Mouse (Mus musculus) intestine, embryonic 15.5 days (tissue): ENCODE results near the gene Med13l. TPM values are rescaled to one million over a fixed set of nuclear protein-coding genes. Genes with fewer than 3 reads are reported as not detected.

Experiments
- ATAC-seq: fragments of 200-750 bp; cut with Nextera tagmentation; 2 replicates; pipeline ENCODE4 v1.8.0; 2017; ENCODE audit warnings: moderate TSS enrichment, moderate library complexity
- H3K27ac ChIP-seq: fragments of 300-500 bp; sonication (generic); 2 replicates; pipeline ENCODE4 v1.5.1; 2015; ENCODE audit warnings: mild to moderate bottlenecking, inconsistent platforms
- H3K27me3 ChIP-seq: fragments of 300-500 bp; sonication (generic); replicated peaks from 2 replicates; pipeline ENCODE4 v1.6.1; 2015; ENCODE audit warnings: inconsistent platforms
- H3K36me3 ChIP-seq: fragments of 300-500 bp; sonication (generic); 2 replicates; pipeline ENCODE4 v1.6.1; 2015; ENCODE audit warnings: inconsistent platforms
- H3K4me1 ChIP-seq: fragments of 300-500 bp; sonication (generic); replicated peaks from 2 replicates; pipeline ENCODE4 v1.6.1; 2015; ENCODE audit warnings: inconsistent platforms
- H3K4me2 ChIP-seq: fragments of 300-500 bp; sonication (generic); replicated peaks from 2 replicates; pipeline ENCODE4 v1.6.1; 2015; ENCODE audit warnings: mild to moderate bottlenecking, inconsistent platforms
- H3K4me3 ChIP-seq: fragments of 300-500 bp; sonication (generic); replicated peaks from 2 replicates; pipeline ENCODE4 v1.5.1; 2015; ENCODE audit warnings: inconsistent platforms
- H3K9ac ChIP-seq: fragments of 300-500 bp; sonication (generic); 2 replicates; pipeline ENCODE4 v1.6.1; 2015; ENCODE audit warnings: inconsistent platforms
- H3K9me3 ChIP-seq: fragments of 300-500 bp; sonication (generic); 2 replicates; pipeline ENCODE4 v1.6.1; 2016; ENCODE audit warnings: inconsistent platforms
- WGBS: fragments of 180-500 bp; shearing (Covaris S2); methylation state at CpG from one replicate; pipeline ENCODE4 v1.1.7; 2015; 5-methylcytosine and 5-hydroxymethylcytosine counted together
- polyA plus RNA-seq: library from polyadenylated mRNA; unstranded; fragments of >200 nt; fragmentation: Nextera tagmentation; extraction: Ambion mirVana; gene quantifications from 2 replicates; pipeline ENCODE4 v1.2.1, GENCODE M21; 2015

The Med13l gene
- polyA plus RNA-seq, 1 experiment from 2014 or later, result 10.0 TPM

DNA sequence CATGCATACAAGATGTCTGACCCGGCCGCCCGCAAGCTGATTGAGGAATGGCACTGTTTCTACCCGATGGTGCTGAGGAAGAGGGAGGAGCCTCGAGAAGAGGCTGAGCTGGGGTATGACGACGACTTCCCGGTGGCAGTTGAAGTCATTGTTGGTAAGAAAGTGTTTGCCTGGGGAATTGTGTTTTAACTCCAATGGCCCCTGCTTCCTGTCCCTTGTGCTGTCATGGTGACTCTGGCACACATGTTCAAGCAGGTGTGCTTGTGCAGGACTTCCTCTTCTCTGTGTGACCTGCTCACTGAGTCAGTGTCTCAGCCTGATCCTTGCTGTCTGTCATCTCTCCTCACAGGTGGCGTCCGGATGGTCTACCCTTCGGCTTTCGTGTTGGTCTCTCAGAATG is 160.9 kb downstream of the Med13l start:
- Histone ChIP-seq H3K9ac (no peak overlapping the region), H3K4me2 (no peak overlapping the region), H3K4me3 (no peak overlapping the region), H3K27ac (no peak overlapping the region), H3K4me1 (no peaks in the 10 kb centered on the region; the same call in 1 of the 2 replicates), H3K27me3 (no peaks in the 10 kb centered on the region), H3K9me3 (no peaks in the 10 kb centered on the region), H3K36me3 (peaks cover 3% of the 10 kb centered on the region)
- WGBS, result 89% methylated on average over 12 of the region's 12 CpGs
- no peak for ATAC-seq

DNA sequence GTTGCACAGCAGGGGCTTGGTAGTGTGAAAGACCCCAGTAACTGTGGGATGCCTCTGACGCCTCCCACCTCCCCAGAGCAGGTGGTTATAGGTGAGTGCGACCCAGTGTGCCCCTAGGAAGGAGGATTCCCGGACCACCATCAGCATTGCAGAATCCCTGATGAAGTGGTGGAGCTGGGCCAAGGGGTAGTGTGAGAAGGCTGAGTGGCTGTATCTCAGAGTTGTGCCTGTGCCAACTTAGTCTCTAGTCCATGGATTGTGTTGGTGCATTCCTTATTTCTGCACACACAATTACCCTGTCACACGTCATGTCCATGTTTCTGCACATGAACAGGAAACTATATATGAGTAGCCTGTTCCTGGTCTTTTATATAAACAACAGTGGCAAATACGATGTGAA is 161.4 kb downstream of the Med13l start:
- H3K27ac ChIP-seq, result no peak overlapping the region
- no peak overlapping the region for H3K9ac ChIP-seq
- H3K9me3 ChIP-seq, result no peaks in the 10 kb centered on the region
- 75% methylated on average over 5 of the region's 5 CpGs for WGBS
- no peaks in the 10 kb centered on the region for H3K27me3 ChIP-seq
- no peak for ATAC-seq
- H3K4me1 ChIP-seq, result no peaks in the 10 kb centered on the region; the same call in 1 of the 2 replicates
- no peak overlapping the region for H3K4me3 ChIP-seq
- no peak overlapping the region for H3K4me2 ChIP-seq
- H3K36me3 ChIP-seq, result peaks cover 3% of the 10 kb centered on the region

DNA sequence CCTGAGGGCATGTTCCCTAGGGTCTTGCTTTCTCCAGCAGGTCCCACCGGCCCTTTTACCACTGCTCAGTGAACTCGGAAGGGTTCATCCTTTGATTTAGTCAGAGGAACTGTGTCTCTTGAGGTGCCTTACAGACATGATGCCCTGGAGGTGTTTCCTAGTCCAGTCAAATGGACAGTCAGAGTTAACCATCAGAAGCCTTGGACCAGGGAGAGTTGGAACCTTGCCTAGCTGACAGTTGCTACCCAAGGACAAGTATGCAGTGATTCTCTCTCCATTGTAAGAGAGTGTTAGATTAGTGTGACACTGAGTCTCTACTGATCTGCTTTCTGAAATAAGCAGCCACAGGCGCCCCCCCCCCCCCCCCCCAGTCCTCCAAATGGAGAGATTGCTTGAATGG is 162.0 kb downstream of the Med13l start:
- no peaks in the 10 kb centered on the region for H3K27me3 ChIP-seq
- WGBS, result 80% methylated on average over 3 of the region's 3 CpGs

DNA sequence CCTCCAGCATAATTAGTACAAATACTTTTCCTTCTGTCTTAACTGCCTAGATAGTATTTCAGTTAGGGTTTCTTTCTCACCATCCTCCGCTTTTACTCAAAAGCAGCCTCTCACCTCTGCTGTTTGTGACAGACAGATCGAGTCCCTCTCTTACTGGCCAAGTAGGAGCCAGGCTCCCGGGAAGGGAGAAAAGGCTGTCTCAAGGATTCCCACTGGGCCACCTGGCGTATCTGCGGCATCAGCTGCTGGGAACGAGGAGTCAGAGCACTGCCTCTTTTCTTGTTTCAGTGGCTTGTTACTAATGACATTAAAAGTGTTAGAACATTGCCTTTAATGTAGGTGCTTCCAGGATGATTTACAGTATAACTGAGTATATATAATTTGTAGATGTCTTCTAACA is 164.9 kb downstream of the Med13l start:
- ATAC-seq, result no peak
- Histone ChIP-seq H3K4me2 (no peak overlapping the region), H3K36me3 (peaks cover 25% of the 10 kb centered on the region), H3K4me1 (no peaks in the 10 kb centered on the region), H3K9me3 (no peaks in the 10 kb centered on the region), H3K27ac (no peak overlapping the region), H3K4me3 (no peak overlapping the region), H3K9ac (no peak overlapping the region), H3K27me3 (no peaks in the 10 kb centered on the region)
- 70% methylated on average over 6 of the region's 6 CpGs for WGBS

More for the DNA sequence above, 162.0 kb downstream of the Med13l start:
- Histone ChIP-seq H3K4me2 (no peak overlapping the region), H3K4me1 (no peaks in the 10 kb centered on the region; the same call in 1 of the 2 replicates), H3K9me3 (no peaks in the 10 kb centered on the region), H3K27ac (no peak overlapping the region), H3K4me3 (no peak overlapping the region), H3K36me3 (peaks cover 3% of the 10 kb centered on the region), H3K9ac (no peak overlapping the region)
- no peak for ATAC-seq

DNA sequence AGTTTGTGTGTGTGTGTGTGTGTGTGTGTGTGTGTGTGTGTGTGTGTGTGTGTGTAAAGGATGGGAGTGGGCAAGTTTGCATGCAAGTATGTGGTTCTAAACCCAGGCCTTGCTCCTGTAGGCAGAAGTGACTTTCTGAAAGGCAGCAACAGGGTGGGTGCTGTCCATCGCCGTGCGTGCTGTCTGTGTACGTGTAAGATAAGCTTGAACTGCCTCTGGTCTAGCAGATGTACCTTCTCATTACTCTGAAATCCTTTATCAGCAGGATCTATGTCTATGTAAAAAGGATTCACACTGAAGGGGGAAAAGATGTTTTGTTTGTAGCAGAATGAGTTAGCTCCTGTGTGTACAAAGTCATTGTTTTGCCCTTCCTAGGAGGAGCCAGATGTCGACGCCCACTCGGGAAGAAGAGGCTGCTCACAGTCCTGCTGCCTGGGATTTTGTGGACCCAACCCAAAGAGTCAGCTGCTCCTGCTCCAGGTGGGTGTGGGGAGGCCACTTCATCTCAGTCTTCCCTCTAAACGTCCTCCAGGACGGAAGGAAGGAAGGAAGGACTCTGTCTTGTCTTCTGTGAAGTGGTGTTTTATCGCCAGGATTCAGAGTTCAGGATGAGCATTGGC is 165.5 kb downstream of the Med13l start:
- ATAC-seq, result no peak
- H3K9me3 ChIP-seq, result no peaks in the 10 kb centered on the region

DNA sequence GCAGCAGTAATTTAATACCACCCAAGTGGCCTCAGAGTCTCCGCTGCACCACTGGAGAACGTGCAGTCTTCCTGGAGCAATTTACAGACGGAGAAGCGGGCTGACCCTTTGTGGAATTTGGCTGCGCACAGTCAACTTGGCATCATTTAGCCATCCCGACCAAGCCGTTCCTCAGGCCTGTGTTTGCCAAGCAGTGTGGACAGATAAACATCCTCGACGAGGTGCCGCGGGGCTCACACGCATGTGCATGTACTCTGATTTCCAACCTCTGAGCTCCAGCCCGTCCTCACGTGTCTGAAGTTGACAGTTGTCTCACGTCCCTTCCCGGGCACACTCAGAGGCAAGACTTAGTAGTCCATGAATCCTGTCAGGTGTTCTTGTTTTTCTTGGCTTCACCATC is 166.9 kb downstream of the Med13l start:
- WGBS, result 82% methylated on average over 16 of the region's 16 CpGs
- Histone ChIP-seq H3K4me2 (no peak overlapping the region), H3K27me3 (no peaks in the 10 kb centered on the region), H3K4me3 (no peak overlapping the region), H3K36me3 (peaks cover 28% of the 10 kb centered on the region), H3K4me1 (no peaks in the 10 kb centered on the region), H3K27ac (no peak overlapping the region), H3K9me3 (no peaks in the 10 kb centered on the region), H3K9ac (no peak overlapping the region)
- ATAC-seq, result no peak

More for the DNA sequence above, 165.5 kb downstream of the Med13l start:
- no peak overlapping the region for H3K27ac ChIP-seq
- no peak overlapping the region for H3K9ac ChIP-seq
- H3K4me3 ChIP-seq, result no peak overlapping the region
- H3K27me3 ChIP-seq, result no peaks in the 10 kb centered on the region
- peaks cover 25% of the 10 kb centered on the region for H3K36me3 ChIP-seq
- H3K4me2 ChIP-seq, result no peak overlapping the region
- H3K4me1 ChIP-seq, result no peaks in the 10 kb centered on the region
- 60% methylated on average over 10 of the region's 10 CpGs for WGBS

DNA sequence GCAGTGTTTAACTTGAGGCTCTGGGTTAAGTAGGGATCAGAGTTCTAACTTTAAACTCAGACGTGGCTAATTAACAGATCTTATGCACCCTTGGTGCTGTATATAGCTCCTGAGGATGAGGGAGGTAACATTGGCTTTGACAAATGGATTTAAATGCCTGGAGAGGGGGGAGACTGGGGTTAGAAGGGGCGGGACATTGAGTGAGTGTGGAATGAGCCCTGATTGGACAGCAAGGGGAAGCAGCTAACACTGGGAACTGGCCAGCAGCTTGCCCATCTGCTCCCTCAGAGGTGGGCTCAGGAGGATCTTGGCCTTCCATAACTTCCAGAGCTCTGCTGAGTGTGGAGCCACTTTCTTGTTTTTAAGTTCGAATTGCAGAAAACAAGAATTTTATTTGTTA is 171.7 kb downstream of the Med13l start:
- ATAC-seq, result no peak
- H3K9me3 ChIP-seq, result no peaks in the 10 kb centered on the region
- H3K4me2 ChIP-seq, result no peak overlapping the region
- no peaks in the 10 kb centered on the region for H3K27me3 ChIP-seq
- 51% methylated on average over 3 of the region's 3 CpGs for WGBS
- no peak overlapping the region for H3K9ac ChIP-seq
- no peaks in the 10 kb centered on the region for H3K4me1 ChIP-seq
- no peak overlapping the region for H3K4me3 ChIP-seq
- no peak overlapping the region for H3K27ac ChIP-seq
- H3K36me3 ChIP-seq, result peaks cover 36% of the 10 kb centered on the region

DNA sequence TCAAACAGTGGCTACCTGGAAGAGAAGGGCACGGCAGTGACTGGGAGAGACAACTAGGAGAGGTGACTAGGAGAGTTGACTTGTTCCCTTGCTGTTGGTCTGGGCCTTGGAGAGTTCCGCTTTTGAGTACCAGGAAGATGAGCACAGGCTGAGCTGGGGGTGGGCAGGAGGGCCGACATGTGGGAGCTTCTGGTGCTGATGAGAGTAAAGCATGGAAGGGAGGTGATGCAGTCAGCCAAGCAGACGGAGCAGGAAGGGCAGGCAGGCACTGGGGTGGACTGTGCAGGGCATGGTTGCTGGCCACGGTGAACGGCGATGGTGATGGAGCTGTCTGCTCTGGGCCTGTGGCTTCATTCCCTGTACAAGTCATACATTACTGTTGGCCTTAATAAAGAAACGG is 172.2 kb downstream of the Med13l start:
- 82% methylated on average over 8 of the region's 8 CpGs for WGBS
- H3K4me2 ChIP-seq, result no peak overlapping the region
- no peaks in the 10 kb centered on the region for H3K27me3 ChIP-seq
- no peak for ATAC-seq
- no peaks in the 10 kb centered on the region for H3K4me1 ChIP-seq
- no peak overlapping the region for H3K27ac ChIP-seq
- H3K9ac ChIP-seq, result no peak overlapping the region
- H3K9me3 ChIP-seq, result no peaks in the 10 kb centered on the region
- no peak overlapping the region for H3K4me3 ChIP-seq
- peaks cover 36% of the 10 kb centered on the region for H3K36me3 ChIP-seq

DNA sequence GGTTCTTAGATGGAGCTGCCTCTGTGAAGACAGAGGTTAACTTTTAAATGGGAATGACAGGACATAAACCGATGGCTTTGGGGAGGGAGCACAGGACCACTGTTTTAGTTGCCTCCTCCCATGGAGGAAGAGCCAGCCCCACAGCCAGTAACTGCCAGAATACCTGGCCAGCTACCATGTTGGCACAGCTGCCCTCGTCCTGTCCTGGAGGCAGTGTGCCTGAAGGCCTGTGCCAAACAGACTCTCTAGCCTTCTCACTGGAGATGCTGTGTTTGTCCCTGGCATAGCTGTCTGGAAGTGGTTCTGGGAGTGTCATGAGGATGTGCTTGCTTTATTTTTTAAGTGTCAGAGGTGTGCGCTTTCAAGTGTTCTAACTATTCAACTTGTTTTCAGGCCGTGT is 173.1 kb downstream of the Med13l start:
- no peaks in the 10 kb centered on the region for H3K9me3 ChIP-seq
- no peak overlapping the region for H3K27ac ChIP-seq
- peaks cover 34% of the 10 kb centered on the region for H3K36me3 ChIP-seq
- WGBS, result 86% methylated on average over 4 of the region's 4 CpGs
- no peak overlapping the region for H3K4me3 ChIP-seq
- H3K4me2 ChIP-seq, result no peak overlapping the region
- no peaks in the 10 kb centered on the region for H3K4me1 ChIP-seq
- no peaks in the 10 kb centered on the region for H3K27me3 ChIP-seq
- ATAC-seq, result no peak
- no peak overlapping the region for H3K9ac ChIP-seq

DNA sequence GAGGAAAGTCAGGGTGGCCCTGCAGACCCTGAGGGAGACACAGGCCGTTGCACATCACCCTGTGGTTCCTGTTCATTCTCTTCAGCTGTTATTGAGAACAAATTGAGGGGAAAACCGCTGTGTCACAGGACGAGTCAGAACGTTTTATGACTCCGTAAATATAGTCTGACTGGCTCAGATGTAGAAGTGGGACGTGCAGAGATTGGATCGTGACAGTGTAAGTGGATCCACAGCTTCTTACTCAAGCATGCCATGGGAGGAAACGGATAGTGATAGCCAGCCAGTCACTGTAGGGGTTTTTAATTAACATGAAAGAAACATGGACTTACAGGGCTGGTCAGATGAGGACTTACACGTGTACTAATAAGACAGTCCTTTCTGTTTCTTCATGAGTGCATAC is 174.0 kb downstream of the Med13l start:
- peaks cover 37% of the 10 kb centered on the region for H3K36me3 ChIP-seq
- WGBS, result 52% methylated on average over 9 of the region's 9 CpGs
- H3K27me3 ChIP-seq, result no peaks in the 10 kb centered on the region
- ATAC-seq, result no peak
- H3K4me1 ChIP-seq, result no peaks in the 10 kb centered on the region
- no peak overlapping the region for H3K4me3 ChIP-seq
- H3K9me3 ChIP-seq, result no peaks in the 10 kb centered on the region
- H3K9ac ChIP-seq, result no peak overlapping the region
- no peak overlapping the region for H3K27ac ChIP-seq
- H3K4me2 ChIP-seq, result no peak overlapping the region

DNA sequence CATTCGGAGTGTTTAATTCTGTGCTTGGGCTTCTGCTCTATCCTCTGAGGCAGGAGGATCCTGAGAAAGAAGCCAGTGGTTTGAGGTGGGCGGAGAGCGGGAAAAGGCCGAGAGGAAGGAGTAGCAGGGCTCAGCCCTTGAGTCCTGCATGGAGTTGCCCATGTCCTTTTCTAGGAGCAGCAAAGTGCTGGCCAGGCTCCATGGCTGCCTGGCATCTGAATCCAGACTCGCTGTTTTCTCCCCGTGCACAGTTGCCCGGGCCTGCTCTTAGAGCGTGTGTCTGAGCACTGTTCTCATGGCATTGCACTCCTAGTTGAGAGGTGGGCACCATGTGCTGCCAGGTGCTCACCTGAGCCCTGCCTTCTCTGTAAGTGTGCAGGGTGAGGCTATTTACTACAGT is 175.3 kb downstream of the Med13l start:
- H3K9ac ChIP-seq, result no peak overlapping the region
- H3K27ac ChIP-seq, result no peak overlapping the region
- H3K36me3 ChIP-seq, result peaks cover 39% of the 10 kb centered on the region
- no peak overlapping the region for H3K4me2 ChIP-seq
- H3K9me3 ChIP-seq, result no peaks in the 10 kb centered on the region
- no peaks in the 10 kb centered on the region for H3K4me1 ChIP-seq
- no peak overlapping the region for H3K4me3 ChIP-seq
- no peak for ATAC-seq
- no peaks in the 10 kb centered on the region for H3K27me3 ChIP-seq
- WGBS, result 93% methylated on average over 8 of the region's 8 CpGs

DNA sequence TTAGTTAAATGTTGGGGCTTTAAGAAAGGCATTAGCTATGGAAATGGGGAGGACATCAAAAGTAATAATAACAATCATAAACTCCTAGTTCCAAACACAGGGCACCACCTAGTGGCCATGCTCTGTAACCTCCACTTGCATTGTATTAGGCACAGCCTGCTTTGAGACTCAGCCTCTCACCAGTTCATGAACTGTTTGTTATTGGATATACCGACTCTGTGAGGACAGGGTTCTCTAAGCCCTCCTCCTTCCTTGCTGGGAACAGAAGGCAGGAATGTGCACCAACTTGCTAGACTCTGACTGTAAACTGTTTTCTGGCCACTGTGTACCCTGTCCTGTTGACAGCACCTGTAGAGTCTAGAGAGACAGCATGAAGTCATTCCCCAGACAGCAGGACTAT is 177.1 kb downstream of the Med13l start:
- no peak overlapping the region for H3K4me3 ChIP-seq
- H3K9me3 ChIP-seq, result no peaks in the 10 kb centered on the region
- H3K27me3 ChIP-seq, result no peaks in the 10 kb centered on the region
- H3K36me3 ChIP-seq, result peaks cover 48% of the 10 kb centered on the region
- H3K4me1 ChIP-seq, result no peaks in the 10 kb centered on the region
- no peak overlapping the region for H3K9ac ChIP-seq
- peak; percentile 43; the same call in 1 of the 2 replicates for ATAC-seq
- no peak overlapping the region for H3K27ac ChIP-seq
- WGBS, result 18% methylated on average over 1 of the region's 1 CpGs
- H3K4me2 ChIP-seq, result no peak overlapping the region

DNA sequence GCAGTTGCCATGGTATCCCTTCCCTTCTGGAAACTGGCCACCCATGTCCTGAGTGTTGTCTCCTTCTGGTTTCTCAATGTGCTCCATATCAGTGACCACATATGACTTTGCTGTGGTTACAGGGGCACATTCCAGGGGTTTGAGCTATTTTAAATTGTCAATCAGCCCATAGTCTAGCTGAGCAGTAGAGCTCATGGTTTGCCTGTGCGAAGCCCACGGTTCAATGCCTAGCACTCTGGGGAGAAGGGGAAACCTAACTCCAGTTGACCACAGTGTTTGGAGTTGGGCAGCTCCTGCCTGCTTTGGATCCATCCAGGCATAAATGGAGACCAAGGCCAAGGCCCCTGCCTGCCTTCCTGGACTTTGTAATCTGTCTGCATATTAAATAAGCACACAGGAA is 182.6 kb downstream of the Med13l start:
- no peaks in the 10 kb centered on the region for H3K4me1 ChIP-seq
- no peak for ATAC-seq
- no peak overlapping the region for H3K4me3 ChIP-seq
- peaks cover 41% of the 10 kb centered on the region for H3K36me3 ChIP-seq
- no peak overlapping the region for H3K9ac ChIP-seq
- no peaks in the 10 kb centered on the region for H3K27me3 ChIP-seq
- H3K9me3 ChIP-seq, result no peaks in the 10 kb centered on the region
- 94% methylated on average over 2 of the region's 2 CpGs for WGBS
- H3K4me2 ChIP-seq, result no peak overlapping the region
- H3K27ac ChIP-seq, result no peak overlapping the region
